Mouse (Mus musculus) forebrain, embryonic 16.5 days (tissue): ENCODE data around the gene Jagn1. TPM values are rescaled to one million over a fixed set of nuclear protein-coding genes. Genes with fewer than 3 reads are reported as not detected.

Experiments
- ATAC-seq: fragments of 200-750 bp; cut with Nextera tagmentation; 2 replicates; pipeline ENCODE4 v1.8.0; 2017; ENCODE audit warnings: mild to moderate bottlenecking, moderate library complexity
- H3K27ac ChIP-seq: fragments of 300-500 bp; sonication (generic); 2 replicates; pipeline ENCODE4 v1.5.1; 2014; ENCODE audit warnings: low read length, control low read depth
- H3K27me3 ChIP-seq: fragments of 300-500 bp; sonication (generic); replicated peaks from 2 replicates; pipeline ENCODE4 v1.6.1; 2014; ENCODE audit warnings: low read length; ENCODE audit not compliant: control insufficient read depth, insufficient read depth
- H3K36me3 ChIP-seq: fragments of 300-500 bp; sonication (generic); 2 replicates; pipeline ENCODE4 v1.6.1; 2014; ENCODE audit not compliant: control insufficient read depth, insufficient read depth
- H3K4me1 ChIP-seq: fragments of 300-500 bp; sonication (generic); replicated peaks from 2 replicates; pipeline ENCODE4 v1.6.1; 2014; ENCODE audit warnings: low read length; ENCODE audit not compliant: control insufficient read depth, insufficient read depth
- H3K4me2 ChIP-seq: fragments of 300-500 bp; sonication (generic); 2 replicates; pipeline ENCODE4 v1.6.1; 2014; ENCODE audit warnings: mild to moderate bottlenecking, low read length, control low read depth
- H3K4me3 ChIP-seq: fragments of 300-500 bp; sonication (generic); replicated peaks from 2 replicates; pipeline ENCODE4 v1.5.1; 2014; ENCODE audit warnings: mild to moderate bottlenecking, low read length, control low read depth
- H3K9ac ChIP-seq: fragments of 300-500 bp; sonication (generic); replicated peaks from 2 replicates; pipeline ENCODE4 v1.6.1; 2014; ENCODE audit warnings: low read depth, low read length, control low read depth
- H3K9me3 ChIP-seq: fragments of 300-500 bp; sonication (generic); 2 replicates; pipeline ENCODE4 v1.6.1; 2016; ENCODE audit warnings: low read length; ENCODE audit not compliant: control insufficient read depth
- WGBS: fragments of 180-500 bp; shearing (Covaris S2); extraction: QIAGEN DNeasy Blood & Tissue Kit; methylation state at CpG from one replicate; pipeline ENCODE4 v1.1.7; 2014; 5-methylcytosine and 5-hydroxymethylcytosine counted together
- polyA plus RNA-seq: library from polyadenylated mRNA; unstranded; fragments of >200 nt; fragmentation: Nextera tagmentation; extraction: Ambion mirVana; gene quantifications from 2 replicates; pipeline ENCODE4 v1.2.1, GENCODE M21; 2015

Jagn1 gene
- polyA plus RNA-seq, 1 experiment from 2014 or later = 98.9 TPM

DNA sequence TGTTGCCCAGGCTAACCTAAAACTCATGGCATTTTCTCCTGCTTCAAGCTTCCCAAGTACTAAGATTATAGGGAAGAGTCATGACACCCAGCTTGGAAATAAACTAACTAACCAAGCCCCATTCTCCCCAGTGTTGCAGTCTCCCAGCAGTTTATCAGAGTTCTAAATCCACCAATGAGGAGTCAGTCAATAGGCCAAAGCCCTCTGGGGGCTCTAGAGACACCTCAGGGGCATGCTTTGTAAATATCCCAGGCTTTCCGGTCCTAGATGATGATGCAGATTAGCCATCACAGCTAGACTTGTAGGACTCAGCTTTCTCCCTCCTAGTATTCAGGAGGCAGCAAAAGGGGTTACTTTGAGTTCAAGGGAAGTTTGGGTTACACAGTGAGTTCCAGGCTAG, 32.4 kb upstream of the Jagn1 start:
- H3K27ac ChIP-seq = no peak overlapping the region
- no peaks in the 10 kb centered on the region for H3K4me1 ChIP-seq
- H3K4me2 ChIP-seq = no peak overlapping the region
- no peak overlapping the region for H3K9ac ChIP-seq
- no peak for ATAC-seq
- H3K4me3 ChIP-seq = no peak overlapping the region
- no peaks in the 10 kb centered on the region for H3K27me3 ChIP-seq
- 88% methylated on average over 1 of the region's 1 CpGs for WGBS
- no peaks in the 10 kb centered on the region for H3K9me3 ChIP-seq
- H3K36me3 ChIP-seq = no peaks in the 10 kb centered on the region; the same call in 1 of the 2 replicates

GRCm38 (mm10) chr6:113416416-113416815, 26.0 kb upstream of the Jagn1 start:
- H3K9ac ChIP-seq = no peak overlapping the region
- no peak overlapping the region for H3K4me2 ChIP-seq
- no peaks in the 10 kb centered on the region for H3K9me3 ChIP-seq
- ATAC-seq = no peak
- WGBS = 78% methylated on average over 5 of the region's 5 CpGs
- no peak overlapping the region for H3K27ac ChIP-seq
- no peak overlapping the region for H3K4me3 ChIP-seq
- peaks cover 12% of the 10 kb centered on the region for H3K4me1 ChIP-seq
- H3K27me3 ChIP-seq = no peaks in the 10 kb centered on the region
- H3K36me3 ChIP-seq = no peaks in the 10 kb centered on the region; the same call in 1 of the 2 replicates

DNA sequence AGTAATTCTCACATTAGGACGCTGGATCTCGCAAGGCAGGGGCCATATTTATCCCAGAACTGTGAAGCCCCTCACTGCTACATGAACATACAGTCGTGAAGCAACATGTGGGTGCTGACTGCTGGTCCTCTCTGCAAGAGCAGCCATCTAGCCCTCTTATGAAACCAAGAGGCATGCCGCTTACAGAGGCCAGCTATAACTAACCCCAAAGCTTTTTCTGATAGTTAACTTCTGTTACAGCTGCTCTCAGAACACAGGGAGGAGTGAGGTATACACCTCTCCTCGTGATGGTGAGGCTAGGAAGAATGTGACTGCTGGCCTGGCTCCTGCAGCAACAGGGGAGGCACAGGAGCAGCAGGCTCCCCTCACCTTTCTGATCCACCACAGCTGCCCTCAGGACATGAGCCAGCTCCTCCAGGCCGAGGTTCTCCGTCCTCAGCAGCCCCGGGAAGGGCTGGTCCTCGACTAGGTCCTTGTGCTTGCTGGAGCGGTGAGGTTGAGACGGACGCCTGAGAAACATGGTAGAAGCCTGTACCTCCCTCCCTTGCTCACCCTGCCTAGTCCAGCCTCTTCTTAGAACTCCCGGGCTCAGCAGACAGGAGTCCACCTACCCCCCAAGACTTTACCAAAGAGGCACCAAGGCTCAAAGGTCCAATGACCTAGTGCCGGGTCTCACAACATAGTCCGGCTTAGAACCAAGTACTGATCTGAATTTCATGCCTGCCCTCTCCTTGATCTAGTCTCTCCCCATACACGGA, 23.7 kb upstream of the Jagn1 start:
- peak overlapping the region; percentile 74 for H3K4me3 ChIP-seq
- no peaks in the 10 kb centered on the region; the same call in 1 of the 2 replicates for H3K36me3 ChIP-seq
- peak overlapping the region; percentile 88 for H3K4me2 ChIP-seq
- H3K27me3 ChIP-seq = no peaks in the 10 kb centered on the region
- ATAC-seq = peak; percentile 62
- 14% methylated on average over 16 of the region's 16 CpGs for WGBS
- H3K9me3 ChIP-seq = no peaks in the 10 kb centered on the region
- H3K9ac ChIP-seq = peak overlapping the region; percentile 75
- 0 out of 2 replicates have a peak overlapping the region, but pooled peaks have one; percentile 6 for H3K27ac ChIP-seq
- H3K4me1 ChIP-seq = peaks cover 12% of the 10 kb centered on the region

- no peaks in the 10 kb centered on the region for H3K27me3 ChIP-seq
- peak within 1 kb of the TSS; percentile 75 for H3K9ac ChIP-seq
- WGBS = under 1% methylated on average over 25 of the region's 25 CpGs
- H3K4me2 ChIP-seq = peak within 1 kb of the TSS; percentile 88
- no peaks in the 10 kb centered on the region; the same call in 1 of the 2 replicates for H3K36me3 ChIP-seq
- no peaks in the 10 kb centered on the region for H3K9me3 ChIP-seq
- H3K4me3 ChIP-seq = peak within 1 kb of the TSS; percentile 74
- ATAC-seq = peak; percentile 100
- peaks cover 12% of the 10 kb centered on the region for H3K4me1 ChIP-seq
- H3K27ac ChIP-seq = 0 out of 2 replicates have a peak within 1 kb of the TSS, but pooled peaks have one; percentile 6
Observed at GRCm38 (mm10) chr6:113419199-113419587, 23.2 kb upstream of the Jagn1 start, which contains the start of gene Rpusd3. Rpusd3 (minus strand) TSS chr6:113419340.

DNA sequence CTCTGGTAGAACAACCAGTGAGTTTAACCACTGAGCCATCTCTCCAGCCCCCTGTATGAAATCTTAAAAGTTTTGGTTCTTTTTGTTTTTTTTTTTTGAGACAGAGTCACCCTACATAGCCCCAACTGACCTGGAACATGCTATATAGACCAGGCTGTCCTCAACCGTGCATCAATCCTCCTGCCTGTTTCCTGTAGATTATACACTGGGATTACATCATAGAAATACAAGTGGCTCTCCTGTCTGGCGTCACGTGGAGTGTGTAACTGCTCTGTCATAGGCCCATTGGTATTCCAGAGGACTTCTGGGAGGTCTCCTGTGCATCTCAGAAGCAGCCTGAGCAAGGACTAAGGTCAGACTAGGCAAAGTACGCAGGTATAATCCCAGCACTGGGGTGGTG, 19.4 kb upstream of the Jagn1 start:
- H3K36me3 ChIP-seq = no peaks in the 10 kb centered on the region
- no peak overlapping the region for H3K27ac ChIP-seq
- H3K27me3 ChIP-seq = no peaks in the 10 kb centered on the region
- H3K4me3 ChIP-seq = no peak overlapping the region
- WGBS = 78% methylated on average over 4 of the region's 4 CpGs
- H3K9ac ChIP-seq = no peak overlapping the region
- ATAC-seq = no peak
- H3K4me2 ChIP-seq = no peak overlapping the region
- peaks cover 11% of the 10 kb centered on the region for H3K4me1 ChIP-seq
- H3K9me3 ChIP-seq = no peaks in the 10 kb centered on the region

- Histone ChIP-seq H3K4me2 (no peak overlapping the region), H3K27me3 (no peaks in the 10 kb centered on the region), H3K4me1 (peaks cover 3% of the 10 kb centered on the region; the same call in 1 of the 2 replicates), H3K9me3 (no peaks in the 10 kb centered on the region), H3K9ac (no peak overlapping the region), H3K27ac (no peak overlapping the region), H3K36me3 (no peaks in the 10 kb centered on the region), H3K4me3 (no peak overlapping the region)
- no peak for ATAC-seq
- 89% methylated on average over 7 of the region's 7 CpGs for WGBS
Observed at GRCm38 (mm10) chr6:113424187-113424586, 18.2 kb upstream of the Jagn1 start.

GRCm38 (mm10) chr6:113426696-113427095, 15.7 kb upstream of the Jagn1 start:
- Histone ChIP-seq H3K36me3 (no peaks in the 10 kb centered on the region), H3K9me3 (no peaks in the 10 kb centered on the region), H3K4me2 (no peak overlapping the region), H3K27ac (no peak overlapping the region), H3K4me3 (no peak overlapping the region), H3K4me1 (no peaks in the 10 kb centered on the region), H3K27me3 (no peaks in the 10 kb centered on the region), H3K9ac (no peak overlapping the region)
- no peak for ATAC-seq
- 85% methylated on average over 4 of the region's 4 CpGs for WGBS

- H3K4me1 ChIP-seq = no peaks in the 10 kb centered on the region
- no peaks in the 10 kb centered on the region for H3K36me3 ChIP-seq
- H3K4me2 ChIP-seq = no peak overlapping the region
- H3K9me3 ChIP-seq = no peaks in the 10 kb centered on the region
- H3K4me3 ChIP-seq = no peak overlapping the region
- no peak overlapping the region for H3K9ac ChIP-seq
- no peak for ATAC-seq
- WGBS = 64% methylated on average over 3 of the region's 3 CpGs
- H3K27ac ChIP-seq = no peak overlapping the region
- H3K27me3 ChIP-seq = no peaks in the 10 kb centered on the region
Observed at GRCm38 (mm10) chr6:113427397-113427796, 15.0 kb upstream of the Jagn1 start.

- Histone ChIP-seq H3K9me3 (no peaks in the 10 kb centered on the region), H3K27ac (no peak overlapping the region), H3K36me3 (no peaks in the 10 kb centered on the region), H3K4me3 (no peak overlapping the region), H3K27me3 (no peaks in the 10 kb centered on the region), H3K4me1 (no peaks in the 10 kb centered on the region), H3K9ac (no peak overlapping the region), H3K4me2 (no peak overlapping the region)
- no peak for ATAC-seq
- WGBS = 91% methylated on average over 16 of the region's 16 CpGs
Observed at GRCm38 (mm10) chr6:113428006-113428405, 14.4 kb upstream of the Jagn1 start.
